Mouse (Mus musculus): ENCODE results near the gene Insr. TPM values are rescaled to one million over a fixed set of nuclear protein-coding genes. Genes with fewer than 3 reads are reported as not detected.
"Not testable (repeated sequence)": the region's sequence is repeated elsewhere in the genome, so short reads cannot be mapped to it uniquely, and the experiment has no call there.

Gene Insr
- polyA plus RNA-seq, 1 experiment from 2014 or later = 39.4 TPM

DNA sequence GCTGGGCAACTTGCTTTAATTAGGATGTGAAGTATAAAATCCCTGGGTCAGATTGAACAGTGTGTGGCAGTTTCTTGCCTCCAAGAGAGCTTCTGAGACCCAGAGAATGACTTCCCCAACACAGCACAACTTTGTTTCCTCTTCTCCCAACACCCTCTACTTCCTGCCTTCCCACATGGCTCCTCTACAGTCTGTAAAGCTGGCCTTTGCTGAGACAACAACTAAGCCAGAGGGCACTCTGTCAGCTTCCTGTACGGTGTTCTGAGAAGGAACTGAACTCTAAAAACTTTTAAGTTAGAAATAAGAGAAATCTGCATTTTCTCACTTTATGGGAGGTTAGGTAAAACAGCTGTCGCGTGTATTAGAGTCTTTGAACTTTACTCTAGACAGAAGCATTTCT lies 34.4 kb upstream of the Insr start:
- H3K4me1 ChIP-seq (ENCODE audit: insufficient read depth) = no peaks in the 10 kb centered on the region
- DNase-seq (peak; percentile 26), ATAC-seq (ENCODE audit: insufficient read depth) (no peak)
- H3K9ac ChIP-seq = no peak overlapping the region
- H3K27ac ChIP-seq (ENCODE audit: low read depth) = no peak overlapping the region
- no peaks in the 10 kb centered on the region for H3K36me3 ChIP-seq (ENCODE audit: insufficient read depth)
- no peak overlapping the region for H3K4me2 ChIP-seq
- TF ChIP-seq CTCF (IDR thresholded peaks at IDR 0.05; ENCODE audit: low read depth) = no peak
- no peak overlapping the region for H3K4me3 ChIP-seq (ENCODE audit: low read depth, low read length)
- H3K9me3 ChIP-seq (ENCODE audit: low read depth, low read length) = no peaks in the 10 kb centered on the region
- no peaks in the 10 kb centered on the region for H3K27me3 ChIP-seq (ENCODE audit: insufficient read depth, low read length)
- 61% methylated on average over 3 of the region's 3 CpGs for WGBS

DNA sequence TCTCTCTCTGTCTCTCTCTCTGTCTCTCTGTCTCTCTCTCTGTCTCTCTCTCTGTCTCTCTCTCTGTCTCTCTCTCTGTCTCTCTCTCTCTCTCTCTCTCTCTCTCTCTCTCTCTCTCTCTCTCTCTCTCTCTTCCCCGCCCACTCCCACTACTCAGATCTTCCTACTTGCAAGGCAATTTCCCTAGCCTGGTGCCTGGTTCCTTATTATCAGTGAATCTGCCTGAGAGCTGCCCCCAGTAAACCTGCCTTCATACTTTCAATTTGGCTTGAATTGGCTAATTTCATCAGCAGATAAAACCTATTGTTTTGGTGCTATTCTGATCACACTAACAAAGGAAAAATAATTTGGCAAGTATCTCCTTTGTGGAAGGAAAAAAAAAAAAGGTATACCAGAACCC lies 34.0 kb upstream of the Insr start:
- not testable (repeated sequence) for H3K27ac ChIP-seq (ENCODE audit: low read depth); H3K9ac ChIP-seq; H3K4me2 ChIP-seq; H3K4me1 ChIP-seq (ENCODE audit: insufficient read depth); H3K4me3 ChIP-seq (ENCODE audit: low read depth, low read length); DNase-seq; H3K36me3 ChIP-seq (ENCODE audit: insufficient read depth); H3K27me3 ChIP-seq (ENCODE audit: insufficient read depth, low read length); ATAC-seq (ENCODE audit: insufficient read depth); H3K9me3 ChIP-seq (ENCODE audit: low read depth, low read length)
- WGBS = 53% methylated on average over 1 of the region's 1 CpGs

DNA sequence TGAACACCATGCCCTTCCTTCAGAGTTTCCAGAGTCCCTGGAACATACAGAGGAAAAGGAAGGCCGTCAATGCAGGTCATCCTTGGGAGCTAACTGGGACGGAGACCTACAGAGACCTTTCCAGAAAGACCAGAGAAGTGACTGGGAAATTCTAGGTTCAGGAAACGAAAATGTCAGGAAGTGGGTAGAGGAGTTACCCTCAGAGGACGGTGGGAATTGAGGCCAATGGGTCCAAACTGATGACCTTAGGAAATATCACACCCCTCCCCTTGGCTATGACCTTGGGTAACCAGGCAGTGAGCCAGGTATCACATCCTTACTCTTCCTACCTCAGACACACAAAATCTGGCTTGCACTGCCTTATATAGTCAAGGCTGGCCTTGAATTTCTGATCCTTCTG lies 32.1 kb upstream of the Insr start:
- Histone ChIP-seq H3K4me2 (no peak overlapping the region), H3K36me3 (ENCODE audit: insufficient read depth) (no peaks in the 10 kb centered on the region), H3K27ac (ENCODE audit: low read depth) (no peak overlapping the region), H3K27me3 (ENCODE audit: insufficient read depth, low read length) (no peaks in the 10 kb centered on the region), H3K4me1 (ENCODE audit: insufficient read depth) (no peaks in the 10 kb centered on the region), H3K9me3 (ENCODE audit: low read depth, low read length) (no peaks in the 10 kb centered on the region), H3K4me3 (ENCODE audit: low read depth, low read length) (no peak overlapping the region), H3K9ac (no peak overlapping the region)
- ATAC-seq (ENCODE audit: insufficient read depth) (no peak), DNase-seq (no peak)
- 64% methylated on average over 4 of the region's 4 CpGs for WGBS
- TF ChIP-seq CTCF (IDR thresholded peaks at IDR 0.05; ENCODE audit: low read depth) = no peak

DNA sequence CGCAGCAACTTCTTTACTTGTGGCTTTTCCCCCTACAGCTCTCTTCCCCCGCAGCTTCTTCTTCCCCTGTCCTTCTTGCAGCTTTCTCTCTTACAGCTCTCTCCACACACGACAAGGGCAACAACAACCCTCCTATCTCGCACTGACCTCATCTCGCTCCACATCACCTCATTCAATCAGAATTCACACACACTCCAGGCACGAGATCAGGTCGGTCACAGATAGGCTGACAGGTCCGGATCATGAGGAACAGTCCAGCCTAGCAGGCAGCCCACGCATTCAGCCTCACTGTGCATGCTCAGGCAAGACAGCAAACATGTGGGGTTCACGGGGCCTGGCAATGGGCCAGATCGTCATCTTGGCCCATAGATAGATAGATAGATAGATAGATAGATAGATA lies 30.2 kb upstream of the Insr start:
- no peak for TF ChIP-seq CTCF (IDR thresholded peaks at IDR 0.05; ENCODE audit: low read depth)
- H3K4me3 ChIP-seq (ENCODE audit: low read depth, low read length) = no peak overlapping the region
- no peaks in the 10 kb centered on the region for H3K9me3 ChIP-seq (ENCODE audit: low read depth, low read length)
- no peak overlapping the region for H3K4me2 ChIP-seq
- no peak for ATAC-seq (ENCODE audit: insufficient read depth)
- WGBS = 84% methylated on average over 11 of the region's 11 CpGs
- DNase-seq = no peak
- no peak overlapping the region for H3K9ac ChIP-seq
- H3K36me3 ChIP-seq (ENCODE audit: insufficient read depth) = no peaks in the 10 kb centered on the region
- H3K4me1 ChIP-seq (ENCODE audit: insufficient read depth) = no peaks in the 10 kb centered on the region
- no peak overlapping the region for H3K27ac ChIP-seq (ENCODE audit: low read depth)
- no peaks in the 10 kb centered on the region for H3K27me3 ChIP-seq (ENCODE audit: insufficient read depth, low read length)

DNA sequence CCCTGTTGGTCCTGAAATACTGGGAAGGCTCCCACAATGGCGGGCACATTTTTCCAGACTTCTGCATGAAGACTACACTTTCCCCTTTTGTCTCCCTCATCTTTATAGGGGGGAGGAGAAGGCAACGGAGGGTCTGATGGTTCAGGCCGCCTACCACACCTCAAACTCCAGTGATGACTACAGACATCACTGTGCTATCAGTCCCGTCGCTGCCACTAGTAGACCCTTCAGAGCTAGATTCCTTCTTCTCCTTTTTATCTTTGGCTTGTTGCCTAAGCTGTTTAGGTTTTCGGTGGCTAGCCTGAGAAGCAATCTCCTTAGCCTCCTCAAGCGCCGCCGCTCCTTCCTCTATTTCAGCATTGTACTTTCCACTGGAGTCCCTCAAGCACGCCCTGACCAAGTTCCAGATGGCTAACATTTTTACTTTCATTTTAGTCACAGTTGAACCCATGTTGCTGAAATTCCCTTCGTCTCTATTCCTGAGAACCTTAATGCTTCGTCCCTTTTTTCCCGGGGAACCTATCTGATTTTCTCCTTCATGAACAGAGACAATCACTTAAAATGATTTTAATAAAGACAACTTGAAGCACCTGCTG lies 28.9 kb upstream of the Insr start:
- 93% methylated on average over 13 of the region's 13 CpGs for WGBS
- not testable (repeated sequence) for H3K9ac ChIP-seq; H3K36me3 ChIP-seq (ENCODE audit: insufficient read depth); H3K4me2 ChIP-seq; H3K9me3 ChIP-seq (ENCODE audit: low read depth, low read length); H3K4me3 ChIP-seq (ENCODE audit: low read depth, low read length); H3K27ac ChIP-seq (ENCODE audit: low read depth); H3K4me1 ChIP-seq (ENCODE audit: insufficient read depth); H3K27me3 ChIP-seq (ENCODE audit: insufficient read depth, low read length); DNase-seq; ATAC-seq (ENCODE audit: insufficient read depth)

DNA sequence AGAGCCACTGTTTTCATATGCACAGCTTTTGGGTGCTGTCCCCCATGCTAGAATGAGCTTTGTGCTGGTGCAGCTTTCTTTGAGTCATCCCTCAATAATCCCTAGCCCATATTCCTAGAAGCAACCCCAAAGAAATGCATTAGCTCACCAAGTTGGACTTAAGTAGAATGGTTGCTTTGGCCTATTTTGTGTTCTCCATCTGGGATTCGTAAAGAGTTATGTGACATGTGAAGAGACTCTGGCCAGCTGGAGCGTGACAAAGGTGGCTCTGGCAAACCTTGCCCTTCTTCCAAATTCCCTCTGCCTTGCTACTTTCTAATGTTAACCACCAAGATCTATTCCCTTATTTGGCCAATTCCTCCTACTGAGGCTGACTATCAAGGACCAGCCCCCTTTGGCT lies 22.7 kb upstream of the Insr start:
- 77% methylated on average over 2 of the region's 2 CpGs for WGBS
- H3K36me3 ChIP-seq (ENCODE audit: insufficient read depth) = no peaks in the 10 kb centered on the region
- no peak overlapping the region for H3K4me2 ChIP-seq
- H3K27ac ChIP-seq (ENCODE audit: low read depth) = no peak overlapping the region
- H3K9ac ChIP-seq = no peak overlapping the region
- no peaks in the 10 kb centered on the region for H3K9me3 ChIP-seq (ENCODE audit: low read depth, low read length)
- DNase-seq = no peak
- H3K4me3 ChIP-seq (ENCODE audit: low read depth, low read length) = no peak overlapping the region
- no peaks in the 10 kb centered on the region for H3K27me3 ChIP-seq (ENCODE audit: insufficient read depth, low read length)
- no peak for TF ChIP-seq CTCF (IDR thresholded peaks at IDR 0.05; ENCODE audit: low read depth)
- no peak for ATAC-seq (ENCODE audit: insufficient read depth)
- H3K4me1 ChIP-seq (ENCODE audit: insufficient read depth) = no peaks in the 10 kb centered on the region

DNA sequence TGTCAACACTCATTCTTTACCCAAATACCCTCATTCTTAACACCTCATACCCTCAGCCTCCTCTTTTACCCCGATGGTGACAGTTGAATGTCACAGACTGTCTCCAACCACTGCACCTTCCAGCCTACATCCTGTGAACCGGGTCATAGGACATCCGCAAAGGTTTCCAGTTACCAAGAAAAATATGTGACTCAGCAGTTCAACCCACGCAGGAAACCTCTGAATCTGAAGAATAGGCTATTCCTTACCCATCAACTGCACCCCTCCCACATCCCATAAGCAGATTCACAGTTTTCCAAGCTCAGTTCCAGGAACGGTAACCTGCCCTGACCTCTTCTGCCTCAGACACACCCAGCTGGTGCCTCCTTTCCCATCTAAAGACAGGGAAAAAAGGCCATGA lies 19.9 kb upstream of the Insr start:
- DNase-seq (no peak), ATAC-seq (ENCODE audit: insufficient read depth) (no peak)
- Histone ChIP-seq H3K4me1 (ENCODE audit: insufficient read depth) (no peaks in the 10 kb centered on the region), H3K36me3 (ENCODE audit: insufficient read depth) (no peaks in the 10 kb centered on the region), H3K9ac (no peak overlapping the region), H3K27me3 (ENCODE audit: insufficient read depth, low read length) (no peaks in the 10 kb centered on the region), H3K9me3 (ENCODE audit: low read depth, low read length) (no peaks in the 10 kb centered on the region), H3K4me3 (ENCODE audit: low read depth, low read length) (no peak overlapping the region), H3K27ac (ENCODE audit: low read depth) (no peak overlapping the region), H3K4me2 (no peak overlapping the region)
- 79% methylated on average over 5 of the region's 5 CpGs for WGBS
- no peak for TF ChIP-seq CTCF (IDR thresholded peaks at IDR 0.05; ENCODE audit: low read depth)

DNA sequence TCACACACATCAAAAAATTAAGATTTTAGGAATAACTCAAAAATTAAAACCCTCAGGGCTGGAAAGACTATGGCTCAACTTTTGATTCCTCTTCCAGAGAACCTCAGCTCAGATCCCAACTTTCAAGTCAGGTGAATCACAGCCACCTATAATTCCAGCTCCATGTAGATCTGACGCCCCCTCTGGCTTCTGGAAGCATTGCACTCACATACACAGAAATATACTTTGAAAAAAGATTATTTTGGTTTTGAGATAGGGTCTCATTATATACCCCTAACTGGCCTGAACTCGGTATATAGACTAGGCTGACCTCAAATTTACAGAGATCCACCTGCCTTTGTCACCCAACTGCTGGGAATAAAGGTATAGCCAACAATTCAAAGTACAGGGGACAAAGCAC lies 6.4 kb upstream of the Insr start:
- H3K4me2 ChIP-seq = no peak overlapping the region
- H3K36me3 ChIP-seq (ENCODE audit: insufficient read depth) = no peaks in the 10 kb centered on the region
- 20% methylated on average over 2 of the region's 2 CpGs for WGBS
- H3K27me3 ChIP-seq (ENCODE audit: insufficient read depth, low read length) = no peaks in the 10 kb centered on the region
- no peaks in the 10 kb centered on the region for H3K4me1 ChIP-seq (ENCODE audit: insufficient read depth)
- no peak overlapping the region for H3K4me3 ChIP-seq (ENCODE audit: low read depth, low read length)
- DNase-seq = no peak
- H3K9me3 ChIP-seq (ENCODE audit: low read depth, low read length) = no peaks in the 10 kb centered on the region
- no peak overlapping the region for H3K9ac ChIP-seq
- H3K27ac ChIP-seq (ENCODE audit: low read depth) = no peak overlapping the region
- no peak for ATAC-seq (ENCODE audit: insufficient read depth)
- no peak for TF ChIP-seq CTCF (IDR thresholded peaks at IDR 0.05; ENCODE audit: low read depth)

Data from lung, embryonic 14.5 days (tissue).